Mouse (Mus musculus) liver, embryonic 13.5 days (tissue): ENCODE results near the gene Epsti1. TPM values are rescaled to one million over a fixed set of nuclear protein-coding genes. Genes with fewer than 3 reads are reported as not detected.

Source experiments
- ATAC-seq: fragments of 200-750 bp; cut with Nextera tagmentation; 2 replicates; pipeline ENCODE4 v1.8.0; 2017; ENCODE audit warnings: low read depth, mild to moderate bottlenecking, moderate number of reproducible peaks, moderate library complexity
- DNase-seq: peaks from one replicate; pipeline ENCODE4 v3.0.0; 2022
- H3K27ac ChIP-seq: fragments of 300-500 bp; sonication (generic); 2 replicates; pipeline ENCODE4 v1.5.1; 2015; ENCODE audit warnings: moderate library complexity, mild to moderate bottlenecking, inconsistent platforms
- H3K27me3 ChIP-seq: fragments of 300-500 bp; sonication (generic); 2 replicates; pipeline ENCODE4 v1.6.1; 2015; ENCODE audit warnings: mild to moderate bottlenecking, inconsistent platforms
- H3K36me3 ChIP-seq: fragments of 300-500 bp; sonication (generic); 2 replicates; pipeline ENCODE4 v1.6.1; 2015; ENCODE audit warnings: mild to moderate bottlenecking, inconsistent platforms
- H3K4me1 ChIP-seq: fragments of 300-500 bp; sonication (generic); replicated peaks from 2 replicates; pipeline ENCODE4 v1.6.1; 2015; ENCODE audit warnings: inconsistent platforms
- H3K4me2 ChIP-seq: fragments of 300-500 bp; sonication (generic); 2 replicates; pipeline ENCODE4 v1.6.1; 2015; ENCODE audit warnings: inconsistent platforms, mild to moderate bottlenecking, moderate library complexity
- H3K4me3 ChIP-seq: fragments of 300-500 bp; sonication (generic); replicated peaks from 2 replicates; pipeline ENCODE4 v1.5.1; 2015; ENCODE audit warnings: mild to moderate bottlenecking, inconsistent platforms
- H3K9ac ChIP-seq: fragments of 300-500 bp; sonication (generic); 2 replicates; pipeline ENCODE4 v1.6.1; 2015; ENCODE audit warnings: mild to moderate bottlenecking, inconsistent platforms
- H3K9me3 ChIP-seq: fragments of 300-500 bp; sonication (generic); replicated peaks from 2 replicates; pipeline ENCODE4 v1.6.1; 2016; ENCODE audit warnings: inconsistent platforms
- WGBS: fragments of 180-500 bp; shearing (Covaris S2); methylation state at CpG from one replicate; pipeline ENCODE4 v1.1.7; 2015; ENCODE audit not compliant: insufficient replicate concordance; 5-methylcytosine and 5-hydroxymethylcytosine counted together
- polyA plus RNA-seq: library from polyadenylated mRNA; unstranded; fragments of >200 nt; fragmentation: Nextera tagmentation; extraction: Ambion mirVana; gene quantifications from 2 replicates; pipeline ENCODE4 v1.2.1, GENCODE M21; 2015

The Epsti1 gene
- polyA plus RNA-seq, 1 experiment from 2014 or later: 1.4 TPM

DNA sequence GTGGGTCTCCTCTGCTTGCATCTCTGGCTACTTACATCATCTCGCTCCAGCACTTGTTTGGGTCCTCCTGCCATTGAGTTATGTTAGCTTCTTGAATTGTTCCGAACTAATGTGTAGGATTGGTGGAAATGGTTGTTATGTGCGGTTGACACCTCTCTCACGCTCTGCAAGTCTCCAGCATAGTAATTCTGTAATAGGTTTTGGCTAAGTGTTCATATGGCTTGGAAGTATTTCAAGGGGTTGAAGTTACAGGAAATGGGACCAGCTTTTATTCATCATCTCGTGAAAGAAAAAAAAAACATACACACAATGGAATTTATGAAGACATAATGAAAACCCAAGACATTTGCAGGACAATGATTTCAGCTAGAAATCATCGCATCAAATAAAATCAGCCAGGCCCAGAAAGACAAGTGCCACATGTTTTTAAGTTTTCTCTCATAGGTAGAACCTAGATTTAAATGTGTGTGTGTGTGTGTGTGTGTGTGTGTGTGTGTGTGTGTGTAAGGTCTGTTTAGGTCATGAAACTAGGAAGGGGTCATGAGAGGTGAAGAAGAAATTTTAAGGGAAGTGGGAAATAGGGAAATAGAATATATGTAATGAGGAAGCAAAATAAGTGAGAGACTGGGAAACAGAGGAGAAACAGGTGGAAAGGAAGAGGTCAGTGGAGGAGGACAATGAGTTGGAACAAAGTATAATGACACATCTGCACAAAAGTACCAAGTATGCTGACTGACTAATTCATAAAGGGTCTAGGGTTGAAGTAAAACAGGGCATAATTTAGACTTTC, 19.2 kb downstream of the Epsti1 start:
- Histone ChIP-seq H3K36me3 (no peaks in the 10 kb centered on the region), H3K4me3 (no peak overlapping the region), H3K4me1 (no peaks in the 10 kb centered on the region), H3K27ac (no peak overlapping the region), H3K9me3 (no peaks in the 10 kb centered on the region), H3K9ac (no peak overlapping the region), H3K4me2 (no peak overlapping the region), H3K27me3 (no peaks in the 10 kb centered on the region)
- 76% methylated on average over 6 of the region's 6 CpGs for WGBS
- DNase-seq (no peak), ATAC-seq (no peak)

DNA sequence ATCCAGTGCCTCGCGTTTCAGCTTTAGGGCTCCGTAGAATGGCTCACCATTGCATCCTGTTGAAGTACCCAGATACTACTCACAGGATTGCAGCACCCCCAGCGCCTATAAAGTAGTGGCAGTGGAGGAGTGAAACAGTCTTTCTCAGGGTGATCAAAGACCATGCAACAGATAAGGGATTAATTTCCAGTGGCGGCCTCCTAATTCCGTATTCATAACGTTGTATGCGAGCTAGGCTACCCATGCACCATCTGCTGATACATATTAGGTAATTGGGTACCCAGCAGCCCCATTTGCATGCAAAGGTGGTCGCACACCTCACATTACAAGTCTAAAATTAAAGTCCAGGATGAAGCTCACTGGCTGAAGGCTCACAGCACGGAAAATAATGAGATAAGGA, 21.4 kb downstream of the Epsti1 start:
- Histone ChIP-seq H3K4me1 (no peaks in the 10 kb centered on the region), H3K27ac (no peak overlapping the region), H3K9me3 (no peaks in the 10 kb centered on the region), H3K36me3 (no peaks in the 10 kb centered on the region), H3K9ac (no peak overlapping the region), H3K4me3 (no peak overlapping the region), H3K4me2 (no peak overlapping the region), H3K27me3 (no peaks in the 10 kb centered on the region)
- 68% methylated on average over 10 of the region's 10 CpGs for WGBS
- no peak for ATAC-seq
- no peak for DNase-seq

GRCm38 (mm10) chr14:77926718-77927117, 22.7 kb downstream of the Epsti1 start:
- H3K4me2 ChIP-seq: no peak overlapping the region
- no peaks in the 10 kb centered on the region for H3K36me3 ChIP-seq
- H3K9me3 ChIP-seq: no peaks in the 10 kb centered on the region
- H3K4me3 ChIP-seq: no peak overlapping the region
- 46% methylated on average over 3 of the region's 3 CpGs for WGBS
- DNase-seq: no peak
- H3K27me3 ChIP-seq: no peaks in the 10 kb centered on the region
- ATAC-seq: no peak
- no peak overlapping the region for H3K9ac ChIP-seq
- no peak overlapping the region for H3K27ac ChIP-seq
- no peaks in the 10 kb centered on the region for H3K4me1 ChIP-seq

DNA sequence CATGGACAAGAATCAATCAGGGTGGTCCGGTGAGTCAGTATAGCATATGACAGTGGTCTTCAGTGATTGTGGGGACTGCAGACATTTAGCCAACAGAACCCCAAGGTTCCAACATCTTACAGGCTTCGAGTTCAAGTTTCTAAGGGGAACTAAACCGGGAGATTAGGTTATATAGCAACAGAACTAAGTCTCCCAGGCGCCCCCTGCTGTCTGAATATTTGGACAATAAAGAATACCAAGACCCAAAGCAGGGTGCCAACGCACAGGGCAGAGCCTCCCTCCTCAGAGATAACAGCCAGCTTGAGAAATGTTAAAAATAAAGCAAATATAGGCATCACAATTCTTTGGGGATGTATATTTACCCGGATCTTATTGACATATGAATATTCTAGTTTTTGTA, 24.0 kb downstream of the Epsti1 start:
- H3K4me1 ChIP-seq: peaks cover 5% of the 10 kb centered on the region; the same call in 1 of the 2 replicates
- no peak overlapping the region for H3K4me3 ChIP-seq
- H3K4me2 ChIP-seq: no peak overlapping the region
- no peaks in the 10 kb centered on the region for H3K9me3 ChIP-seq
- ATAC-seq: no peak
- no peaks in the 10 kb centered on the region for H3K27me3 ChIP-seq
- 24% methylated on average over 6 of the region's 6 CpGs for WGBS
- DNase-seq: peak; percentile 10
- no peaks in the 10 kb centered on the region for H3K36me3 ChIP-seq
- H3K9ac ChIP-seq: no peak overlapping the region
- H3K27ac ChIP-seq: no peak overlapping the region

DNA sequence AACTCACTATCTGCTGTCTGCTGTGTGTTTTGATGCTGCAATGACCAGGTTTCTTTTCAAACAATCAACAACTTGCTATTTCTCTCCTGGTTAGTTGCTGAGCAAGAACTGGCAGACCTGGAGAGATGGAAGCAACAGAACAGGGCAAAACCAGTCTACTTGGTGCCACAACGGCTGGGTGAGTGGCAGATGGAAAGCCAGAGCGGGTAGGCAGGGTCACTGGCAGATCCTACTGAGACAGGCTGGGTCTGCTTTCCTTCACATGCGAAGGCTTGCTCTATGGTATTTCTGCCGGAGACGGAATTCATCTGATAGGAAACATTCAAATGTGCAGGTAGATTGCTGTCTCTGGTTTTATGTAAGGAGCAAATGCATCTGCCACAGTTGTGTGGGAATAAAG, 24.6 kb downstream of the Epsti1 start:
- no peak for ATAC-seq
- Histone ChIP-seq H3K27me3 (no peaks in the 10 kb centered on the region), H3K4me2 (no peak overlapping the region)

DNA sequence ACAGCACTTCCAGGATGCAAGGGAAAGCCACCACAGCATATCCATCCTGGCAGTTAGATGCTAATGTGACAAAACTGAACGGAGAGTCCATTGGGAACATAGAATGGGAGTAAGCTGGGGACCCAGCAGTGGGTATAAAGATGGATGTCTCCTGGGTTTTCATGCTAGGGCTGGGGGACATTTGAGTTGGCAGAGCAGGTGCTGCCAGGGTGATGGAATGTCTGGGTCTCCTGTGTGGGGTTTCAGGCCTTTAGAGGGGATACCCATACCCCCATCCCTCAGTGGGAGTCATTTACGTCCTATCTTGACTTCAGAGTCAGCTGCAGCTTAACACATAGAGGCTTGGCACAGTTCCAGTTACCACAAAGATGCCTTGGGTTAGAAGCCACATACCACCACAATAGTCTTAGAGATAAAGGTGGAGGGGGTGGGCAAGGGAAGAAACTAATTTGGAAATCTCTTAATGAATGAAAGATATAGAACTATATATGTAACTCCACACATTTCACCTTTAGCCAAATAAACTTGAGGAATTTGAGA, 25.2 kb downstream of the Epsti1 start:
- DNase-seq (no peak), ATAC-seq (no peak)
- Histone ChIP-seq H3K27ac (no peak overlapping the region), H3K36me3 (no peaks in the 10 kb centered on the region), H3K4me2 (no peak overlapping the region), H3K4me3 (no peak overlapping the region), H3K4me1 (peaks cover 5% of the 10 kb centered on the region; the same call in 1 of the 2 replicates), H3K27me3 (no peaks in the 10 kb centered on the region), H3K9me3 (no peaks in the 10 kb centered on the region), H3K9ac (no peak overlapping the region)
- 45% methylated on average over 2 of the region's 2 CpGs for WGBS

More for the DNA sequence above, 24.6 kb downstream of the Epsti1 start:
- Histone ChIP-seq H3K4me3 (no peak overlapping the region), H3K4me1 (peaks cover 5% of the 10 kb centered on the region; the same call in 1 of the 2 replicates), H3K27ac (no peak overlapping the region), H3K9ac (no peak overlapping the region), H3K36me3 (no peaks in the 10 kb centered on the region), H3K9me3 (no peaks in the 10 kb centered on the region)
- WGBS: 66% methylated on average over 5 of the region's 5 CpGs
- DNase-seq: no peak

- ATAC-seq (no peak), DNase-seq (no peak)
- no peak overlapping the region for H3K4me2 ChIP-seq
- H3K9me3 ChIP-seq: no peaks in the 10 kb centered on the region
- H3K9ac ChIP-seq: no peak overlapping the region
- 32% methylated on average over 12 of the region's 12 CpGs for WGBS
- H3K4me1 ChIP-seq: peaks cover 5% of the 10 kb centered on the region; the same call in 1 of the 2 replicates
- no peak overlapping the region for H3K27ac ChIP-seq
- no peak overlapping the region for H3K4me3 ChIP-seq
- H3K36me3 ChIP-seq: no peaks in the 10 kb centered on the region
- H3K27me3 ChIP-seq: no peaks in the 10 kb centered on the region
Observed at GRCm38 (mm10) chr14:77932150-77933047, 28.4 kb downstream of the Epsti1 start.

GRCm38 (mm10) chr14:77933243-77933642, 29.2 kb downstream of the Epsti1 start:
- ATAC-seq (no peak), DNase-seq (no peak)
- no peak overlapping the region for H3K27ac ChIP-seq
- peaks cover 5% of the 10 kb centered on the region; the same call in 1 of the 2 replicates for H3K4me1 ChIP-seq
- H3K27me3 ChIP-seq: no peaks in the 10 kb centered on the region
- H3K4me2 ChIP-seq: no peak overlapping the region
- H3K4me3 ChIP-seq: no peak overlapping the region
- H3K36me3 ChIP-seq: no peaks in the 10 kb centered on the region
- no peak overlapping the region for H3K9ac ChIP-seq
- no peaks in the 10 kb centered on the region for H3K9me3 ChIP-seq
- 80% methylated on average over 5 of the region's 5 CpGs for WGBS

DNA sequence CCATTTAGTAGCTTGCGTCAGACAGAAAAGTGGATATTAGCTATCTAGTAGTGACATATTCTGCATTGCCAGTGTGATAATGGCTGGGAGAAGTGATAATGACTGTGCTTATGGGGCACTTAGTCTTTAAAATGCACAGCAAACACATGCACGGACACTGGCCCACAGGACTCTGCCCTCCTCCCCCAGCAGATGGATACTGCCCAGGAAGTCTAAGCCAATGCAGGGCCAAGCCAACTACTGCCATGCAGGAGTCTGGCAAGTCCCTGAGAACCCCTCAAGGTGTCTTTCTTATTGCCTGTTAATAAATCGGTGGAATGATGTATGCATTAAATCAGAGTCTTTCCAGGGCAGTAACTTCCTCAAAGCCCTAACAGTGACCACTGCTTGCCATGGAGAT, 30.4 kb downstream of the Epsti1 start:
- H3K27me3 ChIP-seq: no peaks in the 10 kb centered on the region
- H3K27ac ChIP-seq: no peak overlapping the region
- H3K36me3 ChIP-seq: no peaks in the 10 kb centered on the region
- no peak overlapping the region for H3K4me3 ChIP-seq
- ATAC-seq: no peak
- H3K4me2 ChIP-seq: no peak overlapping the region
- no peaks in the 10 kb centered on the region for H3K9me3 ChIP-seq
- peaks cover 5% of the 10 kb centered on the region; the same call in 1 of the 2 replicates for H3K4me1 ChIP-seq
- no peak overlapping the region for H3K9ac ChIP-seq
- WGBS: 45% methylated on average over 3 of the region's 3 CpGs
- DNase-seq: no peak

GRCm38 (mm10) chr14:77941105-77941504, 37.1 kb downstream of the Epsti1 start:
- Histone ChIP-seq H3K27me3 (no peaks in the 10 kb centered on the region), H3K27ac (no peak overlapping the region), H3K4me2 (no peak overlapping the region), H3K4me1 (no peaks in the 10 kb centered on the region), H3K9ac (no peak overlapping the region), H3K9me3 (no peaks in the 10 kb centered on the region), H3K4me3 (no peak overlapping the region), H3K36me3 (no peaks in the 10 kb centered on the region)
- ATAC-seq (no peak), DNase-seq (no peak)
- 68% methylated on average over 1 of the region's 1 CpGs for WGBS

GRCm38 (mm10) chr14:77942235-77942634, 38.2 kb downstream of the Epsti1 start:
- no peak overlapping the region for H3K9ac ChIP-seq
- H3K4me1 ChIP-seq: no peaks in the 10 kb centered on the region
- ATAC-seq: no peak
- no peaks in the 10 kb centered on the region for H3K36me3 ChIP-seq
- H3K27me3 ChIP-seq: no peaks in the 10 kb centered on the region
- H3K9me3 ChIP-seq: no peaks in the 10 kb centered on the region
- no peak for DNase-seq
- no peak overlapping the region for H3K4me3 ChIP-seq
- 48% methylated on average over 9 of the region's 9 CpGs for WGBS
- H3K4me2 ChIP-seq: no peak overlapping the region
- H3K27ac ChIP-seq: no peak overlapping the region
